Mouse (Mus musculus) testis, postnatal 10 days (tissue): Measurements from ENCODE around the gene Irf2bpl.

ENCODE experiments used
- DNase-seq: peaks from one replicate; pipeline ENCODE4 v3.0.0; 2021; ENCODE audit warnings: low spot score

The Irf2bpl gene

GRCm38 (mm10) chr12:86885746-86886145, 1.1 kb upstream of the Irf2bpl start:
- DNase-seq: no peak

- DNase-seq: no peak
These were observed 738 bp upstream of the Irf2bpl start for GRCm38 (mm10) chr12:86885336-86885735.

- DNase-seq: peak; percentile 86
These were observed 1.1 kb downstream of the Irf2bpl start for GRCm38 (mm10) chr12:86883280-86884196.

GRCm38 (mm10) chr12:86883019-86883279, 1.6 kb downstream of the Irf2bpl start:
- no peak for DNase-seq

GRCm38 (mm10) chr12:86882279-86883018, 2.1 kb downstream of the Irf2bpl start:
- peak; percentile 80 for DNase-seq

- no peak for DNase-seq
These were observed 2.8 kb downstream of the Irf2bpl start for GRCm38 (mm10) chr12:86881809-86882278.

GRCm38 (mm10) chr12:86880090-86880723, 4.4 kb downstream of the Irf2bpl start:
- DNase-seq: no peak

GRCm38 (mm10) chr12:86879446-86880085, 5.0 kb downstream of the Irf2bpl start:
- DNase-seq: no peak

GRCm38 (mm10) chr12:86878426-86879353, 5.9 kb downstream of the Irf2bpl start:
- DNase-seq: no peak

- no peak for DNase-seq
These were observed 7.6 kb downstream of the Irf2bpl start for GRCm38 (mm10) chr12:86876981-86877380.

- DNase-seq: no peak
These were observed 8.5 kb downstream of the Irf2bpl start for GRCm38 (mm10) chr12:86876116-86876515.

GRCm38 (mm10) chr12:86872335-86873040, 12.1 kb downstream of the Irf2bpl start:
- DNase-seq: no peak

GRCm38 (mm10) chr12:86871666-86872334, 12.8 kb downstream of the Irf2bpl start:
- DNase-seq: no peak

- no peak for DNase-seq
These were observed 13.6 kb downstream of the Irf2bpl start for GRCm38 (mm10) chr12:86870996-86871395.

GRCm38 (mm10) chr12:86869761-86870160, 14.8 kb downstream of the Irf2bpl start:
- DNase-seq: no peak

- no peak for DNase-seq
These were observed 17.1 kb downstream of the Irf2bpl start for GRCm38 (mm10) chr12:86867271-86868223.

- no peak for DNase-seq
These were observed 20.1 kb downstream of the Irf2bpl start for GRCm38 (mm10) chr12:86864316-86865020.
